Mouse (Mus musculus) T-cell, adult 2 months (primary cell): ENCODE measurements around the gene Exosc8.

Experiments
- DNase-seq: peaks from one replicate; pipeline ENCODE4 v3.0.0; 2022; ENCODE audit warnings: low spot score

The Exosc8 gene

DNA sequence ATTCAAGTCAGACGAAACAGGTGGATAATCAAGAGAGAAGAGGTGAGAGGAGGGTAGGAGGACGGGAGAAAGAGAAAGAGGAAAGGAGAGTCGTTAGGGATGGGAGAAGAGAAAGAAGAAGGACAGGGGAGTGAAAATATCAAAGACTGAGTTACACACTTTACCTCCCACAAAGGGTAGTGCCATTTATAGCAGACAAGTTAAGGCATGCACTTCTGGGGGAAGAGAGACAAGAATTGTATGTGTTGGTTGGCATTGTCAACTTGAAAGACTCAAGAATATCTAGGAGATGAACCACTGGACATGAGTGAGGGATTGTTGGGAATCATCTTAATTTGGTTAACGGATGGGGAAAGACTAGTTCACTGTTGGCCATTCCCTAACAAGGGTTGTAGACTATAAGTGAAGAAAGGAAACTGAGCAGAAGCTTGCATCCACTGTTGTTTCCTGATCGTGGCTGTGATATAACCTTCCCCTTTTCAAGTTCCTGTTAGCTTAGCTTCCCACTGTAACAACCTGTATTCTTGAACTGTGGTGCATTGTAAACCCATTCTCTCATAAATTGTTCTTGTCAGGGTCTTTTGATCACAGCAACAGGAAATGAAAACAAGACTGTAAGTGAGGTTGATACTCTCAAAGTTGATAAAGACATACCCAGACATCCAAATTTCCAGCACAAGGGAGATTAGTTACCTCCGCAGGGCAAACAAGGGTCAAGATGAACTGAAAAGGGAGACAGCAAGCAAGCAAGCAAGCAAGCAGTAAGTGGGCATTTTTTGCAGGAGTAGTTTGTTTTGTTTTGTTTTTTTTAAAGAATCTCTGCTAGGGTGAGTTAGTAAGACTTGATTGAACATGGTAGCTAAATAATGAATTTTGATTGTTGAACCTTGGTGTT lies 53.6 kb downstream of the Exosc8 start:
- DNase-seq = no peak
